Mouse (Mus musculus) heart, postnatal 36 days (tissue): ENCODE measurements around the gene Hrk. TPM values are rescaled to one million over a fixed set of nuclear protein-coding genes. Genes with fewer than 3 reads are reported as not detected.

Source experiments
- DNase-seq, 2 experiments: peaks; one replicate each; pipeline ENCODE4 v3.0.0; 2021 to 2022
- intact Hi-C: fragments of 180-260 bp; cut with DNase I; formaldehyde crosslinking; loops from one replicate; pipeline ENCODE4 v1.15.1; 2025
- total RNA-seq, 2 experiments: library from RNA; stranded (reverse); gene quantifications; 2 replicates each; pipeline ENCODE4 v1.2.3; 2021

The Hrk gene
- total RNA-seq, result under 1 TPM; 0.44 to 0.62 TPM

DNA sequence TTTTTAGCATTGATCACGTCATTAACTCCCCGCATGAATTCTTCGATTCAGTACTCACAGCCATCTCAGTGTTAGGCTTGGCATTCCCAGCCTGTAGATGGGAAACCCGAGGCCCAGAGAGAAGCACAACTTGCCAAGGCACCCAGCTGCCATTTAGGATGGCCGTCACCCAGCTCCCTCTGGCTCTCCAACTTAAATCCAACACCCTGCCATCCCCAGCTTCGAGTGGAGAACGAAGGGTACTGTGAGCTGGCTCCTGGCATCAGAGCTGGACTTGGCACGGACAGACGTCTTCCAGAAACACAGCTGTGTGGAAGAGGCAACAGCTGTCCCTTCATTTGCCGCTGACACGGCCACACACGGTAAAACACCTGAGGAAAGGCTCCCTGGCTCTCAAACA, at the start of gene Hrk:
TSS of gene Hrk (plus strand) at position 68 of the 400 bp plus-strand sequence.
- no peak for DNase-seq
- intact Hi-C loops, result loop anchor here (5.0 kb wide), 1 partner anchor 47 kb away; no protein-coding TSS in a partner anchor

DNA sequence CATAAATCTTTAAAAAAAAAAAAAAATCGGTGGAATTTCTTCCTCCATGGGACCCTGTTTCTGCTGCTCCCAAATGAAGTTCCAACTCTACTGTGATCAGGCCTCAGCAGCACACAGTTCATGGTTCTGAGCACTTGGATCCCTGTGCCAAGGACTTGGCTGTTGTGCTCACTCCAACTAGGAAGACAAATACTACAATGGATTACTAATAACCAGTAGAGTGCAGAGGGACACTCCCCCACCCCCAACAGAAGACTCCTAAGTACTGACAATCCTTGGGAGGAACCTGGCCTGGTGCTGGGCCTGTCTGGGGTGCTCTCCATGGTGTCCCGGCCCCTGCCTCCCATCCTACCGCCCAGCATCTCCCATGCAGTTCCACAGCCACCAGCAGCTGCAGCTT, 46.1 kb upstream of the Hrk start:
- DNase-seq, result no peak
- intact Hi-C loops, result loop anchor here (5.0 kb wide), 1 partner anchor 44 kb away; the partner anchor contains the start of gene Hrk

DNA sequence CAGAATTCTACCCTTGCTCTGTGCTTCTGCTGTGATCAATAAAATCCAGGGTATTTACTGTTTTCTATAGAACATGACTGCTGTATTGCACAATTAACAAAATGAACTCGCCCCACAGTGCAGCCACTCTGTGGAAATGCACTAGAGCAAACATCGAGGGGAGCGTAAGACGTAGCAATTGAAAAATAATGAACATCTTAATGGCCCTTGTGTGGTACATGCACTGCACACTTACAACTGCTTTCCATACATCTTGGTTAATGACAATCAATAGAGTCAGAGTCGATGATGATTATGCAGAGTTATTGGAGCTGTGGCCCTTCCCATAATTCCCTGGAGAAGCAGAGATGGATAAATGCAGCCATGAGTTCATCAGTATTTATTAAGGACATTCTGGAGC, 45.5 kb upstream of the Hrk start:
- intact Hi-C loops, result loop anchor here (5.0 kb wide), 1 partner anchor 43 kb away; the partner anchor contains the start of gene Hrk
- DNase-seq, result no peak

DNA sequence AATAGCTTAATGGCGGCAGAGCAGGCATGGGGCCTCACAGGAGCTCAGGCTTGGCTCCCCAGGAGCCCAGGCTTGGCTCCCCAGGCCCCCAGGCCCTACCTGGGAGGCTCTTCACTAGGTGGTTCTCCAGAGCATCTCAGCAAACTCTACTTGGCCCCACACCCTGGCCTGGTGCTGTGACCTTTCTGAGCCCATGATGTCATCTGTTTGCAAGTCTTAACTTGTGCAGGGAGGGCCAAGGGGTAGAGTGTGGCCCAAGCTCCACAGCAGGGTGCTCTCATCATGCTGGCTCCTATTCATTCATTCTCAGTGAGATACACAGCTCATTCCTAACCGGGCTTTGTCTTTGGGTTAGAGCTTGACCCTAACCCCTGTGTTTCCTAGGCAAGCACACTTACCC, 43.8 kb upstream of the Hrk start:
- no peak for DNase-seq
- intact Hi-C loops, result no loop called here

DNA sequence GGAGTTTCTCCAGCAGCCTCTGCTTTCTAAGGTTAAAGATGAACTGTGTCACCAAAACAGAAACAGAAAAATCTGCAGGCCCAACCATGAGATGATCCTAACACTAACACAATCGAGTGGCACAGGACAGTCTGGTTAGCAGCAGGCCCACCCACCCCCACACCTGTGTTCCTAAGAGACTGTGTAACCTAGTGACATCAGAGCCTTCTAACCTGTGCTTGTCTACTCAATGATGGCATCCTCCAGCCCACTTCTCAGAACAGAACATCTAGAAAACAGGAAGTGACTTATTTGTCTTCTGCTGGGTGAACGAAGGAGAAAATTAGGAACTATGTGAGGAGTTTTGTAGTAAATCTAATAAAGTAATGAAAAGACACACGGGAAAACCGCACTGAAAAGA, 42.5 kb upstream of the Hrk start:
- no peak for DNase-seq
- intact Hi-C loops, result no loop called here

DNA sequence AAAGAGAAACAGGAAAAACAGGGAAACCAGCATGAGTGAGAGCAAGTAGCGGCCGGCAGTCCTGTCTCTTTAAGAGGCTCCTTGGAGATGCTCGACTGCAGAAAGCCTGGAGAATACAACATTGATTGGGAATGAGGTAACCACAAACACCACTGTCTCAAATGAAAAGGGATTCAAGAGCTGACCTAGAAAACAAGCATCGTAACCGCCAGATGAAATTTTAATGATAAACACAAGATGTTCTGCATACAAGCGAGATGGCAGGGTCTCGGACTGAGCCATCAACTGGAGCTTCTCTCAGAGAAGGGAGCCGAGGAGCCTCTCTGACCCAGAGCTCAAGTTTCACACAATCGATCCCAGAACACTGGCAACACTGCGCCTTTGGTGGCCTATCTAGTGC, 41.4 kb upstream of the Hrk start:
- intact Hi-C loops, result no loop called here
- no peak for DNase-seq

DNA sequence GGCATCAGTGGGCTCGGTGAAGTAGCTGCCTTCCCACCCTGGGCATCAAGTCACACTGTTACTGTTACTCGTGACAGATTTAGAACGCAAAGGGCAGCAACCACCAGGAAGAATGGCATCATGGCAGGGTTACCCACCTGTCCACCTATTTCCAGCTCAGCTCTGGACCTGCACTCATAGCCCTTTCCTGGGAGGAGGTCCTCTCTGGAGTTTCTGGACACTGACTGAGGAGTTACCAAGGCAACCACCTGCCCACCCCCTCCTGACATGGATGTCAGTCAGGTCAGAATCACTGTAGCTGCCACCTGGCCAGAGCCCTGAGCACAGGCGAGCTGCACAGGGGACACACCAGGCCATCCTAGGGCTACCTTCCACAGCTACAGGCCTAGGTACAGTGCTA, 37.8 kb upstream of the Hrk start:
- intact Hi-C loops, result no loop called here
- DNase-seq, result no peak

DNA sequence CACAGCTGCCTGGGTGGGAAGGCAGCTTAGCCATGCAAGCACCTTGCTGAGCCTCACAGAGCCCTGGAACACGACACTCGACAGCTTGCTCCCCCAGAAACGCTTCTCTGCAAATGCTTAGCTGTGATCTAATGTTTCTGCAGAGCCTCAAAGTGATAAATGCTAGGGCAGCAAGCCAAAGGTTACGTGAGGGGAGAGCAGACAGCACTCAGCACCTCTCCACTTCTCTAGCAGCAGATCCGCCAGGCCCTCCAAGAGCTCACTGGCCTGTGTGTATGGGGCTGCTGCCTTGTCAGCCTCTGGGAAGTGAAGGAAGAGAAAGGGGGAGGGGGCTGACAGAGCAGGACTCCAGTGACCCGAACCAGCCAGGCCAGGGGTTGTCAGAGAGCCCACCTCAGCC, 36.2 kb upstream of the Hrk start:
- DNase-seq, result no peak

DNA sequence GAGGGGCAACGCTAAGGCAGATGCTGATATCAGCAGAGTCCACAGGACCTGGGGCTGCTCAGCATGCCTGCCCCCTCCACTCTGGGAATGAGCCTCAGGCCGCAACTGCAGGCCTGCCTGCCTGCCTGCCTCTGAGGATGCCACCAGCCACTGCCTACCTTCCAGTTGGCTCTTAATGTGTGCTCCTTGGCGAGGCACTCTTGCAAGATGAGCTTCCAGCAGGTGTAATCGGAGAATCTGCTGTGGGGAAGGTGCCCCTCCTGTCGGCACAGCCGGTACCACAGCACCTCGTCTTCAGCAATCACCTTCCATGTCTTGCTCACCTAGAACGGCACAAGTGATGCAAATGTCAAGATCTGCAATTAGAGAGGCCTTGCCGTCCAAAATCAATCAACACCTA, 35.8 kb upstream of the Hrk start:
- DNase-seq, result no peak

More for the DNA sequence above, 36.2 kb upstream of the Hrk start:
- intact Hi-C loops, result loop anchor here (2.0 kb wide), 1 partner anchor 21 kb away; no protein-coding TSS in a partner anchor

DNA sequence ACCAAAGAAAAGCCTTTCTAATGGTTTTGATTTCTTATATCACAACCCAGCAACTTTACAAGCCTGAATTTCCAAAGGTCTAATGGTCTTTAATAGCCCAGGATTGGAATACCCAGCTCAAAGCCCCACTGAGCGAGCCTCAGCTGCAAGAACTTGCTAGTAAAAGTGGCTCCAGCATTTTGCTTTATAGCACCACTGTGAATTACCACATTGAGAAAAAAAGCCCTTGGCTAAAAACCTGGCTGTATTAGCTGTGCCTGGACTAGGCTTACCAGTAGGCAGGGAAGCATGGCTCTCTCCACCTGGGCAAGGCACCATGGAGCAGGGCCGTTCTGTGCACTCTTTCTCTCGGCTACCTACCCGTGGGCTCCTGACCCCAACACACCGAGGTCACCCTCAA, 28.1 kb upstream of the Hrk start:
- no peak for DNase-seq
- intact Hi-C loops, result no loop called here

More for the DNA sequence above, 35.8 kb upstream of the Hrk start:
- intact Hi-C loops, result loop anchor here (2.0 kb wide), 1 partner anchor 20 kb away; no protein-coding TSS in a partner anchor

DNA sequence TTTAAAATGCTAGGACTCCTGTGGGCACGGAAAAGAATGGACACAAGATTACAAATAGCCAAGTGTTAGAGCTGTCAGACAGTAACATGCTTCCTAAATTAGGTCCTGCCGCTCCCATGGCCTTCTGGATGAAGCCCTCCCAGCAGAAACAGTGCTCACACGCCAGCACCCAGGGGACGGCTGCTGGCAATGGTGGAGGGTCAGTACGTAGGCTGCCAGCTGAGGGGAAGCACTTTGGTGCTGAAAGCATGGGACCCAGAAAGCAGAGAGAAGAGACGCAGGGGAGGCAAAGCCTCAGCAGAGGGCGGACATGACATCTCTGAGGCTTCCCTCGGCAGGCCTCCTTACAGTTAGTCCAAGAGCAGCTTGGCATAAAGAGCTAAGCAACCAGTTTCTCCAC, 24.8 kb upstream of the Hrk start:
- intact Hi-C loops, result no loop called here
- peak in 1 of 2 experiments; percentile 33 for DNase-seq

DNA sequence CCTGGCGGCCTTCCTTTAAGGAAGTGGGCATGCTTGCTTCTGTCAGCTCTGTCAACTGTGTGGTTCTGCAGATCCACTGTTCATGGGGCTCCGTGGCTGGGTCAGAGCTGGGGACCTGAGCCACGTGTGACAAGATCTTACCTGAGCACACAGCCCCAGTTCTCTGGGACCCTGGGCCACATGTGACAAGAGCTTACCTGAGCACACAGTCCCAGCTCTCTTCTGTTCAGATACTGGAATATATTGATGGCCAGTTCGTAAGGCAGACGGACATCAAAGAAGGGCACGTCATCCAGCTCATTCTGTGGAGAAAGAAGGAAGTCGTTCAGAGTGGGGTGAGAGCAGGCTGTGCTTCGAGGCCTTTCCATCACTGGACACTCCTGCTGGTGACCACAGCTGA, 22.0 kb upstream of the Hrk start:
- intact Hi-C loops, result no loop called here
- DNase-seq, result no peak

DNA sequence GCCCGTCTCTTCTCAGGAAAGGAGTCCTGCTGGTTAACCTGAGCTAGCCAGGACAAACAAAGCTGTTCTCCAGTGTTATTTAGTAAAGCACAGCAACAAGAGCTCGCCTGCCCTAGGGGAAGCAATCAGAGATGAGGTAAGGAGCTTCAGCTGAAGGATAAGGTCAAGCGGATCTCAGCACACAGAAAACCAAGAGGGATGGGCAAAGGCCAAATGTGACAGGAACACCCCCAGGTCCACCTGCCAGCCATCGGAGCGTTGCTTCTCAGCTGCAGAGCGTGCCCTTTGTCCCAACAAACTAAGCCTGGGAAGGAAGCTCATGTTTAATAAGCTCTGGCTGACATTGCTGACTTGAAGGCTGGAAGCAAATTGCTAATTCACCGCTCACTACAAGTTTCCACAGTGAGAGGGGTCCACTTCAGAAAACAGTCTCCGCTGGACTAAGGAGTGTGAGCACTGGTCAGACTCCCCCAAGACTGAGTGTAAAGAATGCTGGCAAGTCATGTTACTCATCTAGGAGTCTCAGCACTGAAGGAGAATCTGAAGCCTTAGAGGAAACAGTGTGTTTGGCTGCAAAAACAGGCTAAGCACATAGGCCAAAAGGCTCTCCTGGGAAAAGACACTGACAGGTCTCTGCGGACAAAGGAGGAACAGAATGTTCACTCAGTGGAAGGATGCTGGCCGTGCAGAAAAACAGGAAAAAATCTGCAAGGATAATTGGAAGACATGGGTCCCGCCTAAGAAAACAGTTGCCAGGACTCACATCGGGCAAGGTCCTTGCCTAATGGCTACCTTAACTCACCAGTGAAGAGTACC, 21.0 kb upstream of the Hrk start:
- peak; percentile 56 to 74 for DNase-seq
- intact Hi-C loops, result no loop called here

DNA sequence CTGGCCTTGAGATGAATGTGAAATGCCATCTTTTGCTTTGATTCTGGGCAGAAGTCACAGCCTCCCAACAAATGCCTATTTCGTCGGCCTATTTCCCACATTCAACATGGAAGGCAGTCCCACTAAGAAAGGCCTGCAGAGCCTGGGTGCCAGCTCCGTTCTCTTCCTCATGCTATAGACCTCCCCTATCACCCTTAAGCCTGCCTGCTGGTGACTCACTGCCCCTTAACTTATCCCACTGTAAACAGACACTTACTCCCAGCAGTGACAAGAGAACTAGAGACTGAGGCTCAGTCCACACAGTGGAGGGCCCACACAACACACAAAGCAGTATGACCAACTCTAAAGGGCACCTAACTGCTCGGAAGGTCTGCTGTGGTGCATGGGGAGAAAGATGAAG, 20.1 kb upstream of the Hrk start:
- intact Hi-C loops, result no loop called here
- DNase-seq, result no peak

DNA sequence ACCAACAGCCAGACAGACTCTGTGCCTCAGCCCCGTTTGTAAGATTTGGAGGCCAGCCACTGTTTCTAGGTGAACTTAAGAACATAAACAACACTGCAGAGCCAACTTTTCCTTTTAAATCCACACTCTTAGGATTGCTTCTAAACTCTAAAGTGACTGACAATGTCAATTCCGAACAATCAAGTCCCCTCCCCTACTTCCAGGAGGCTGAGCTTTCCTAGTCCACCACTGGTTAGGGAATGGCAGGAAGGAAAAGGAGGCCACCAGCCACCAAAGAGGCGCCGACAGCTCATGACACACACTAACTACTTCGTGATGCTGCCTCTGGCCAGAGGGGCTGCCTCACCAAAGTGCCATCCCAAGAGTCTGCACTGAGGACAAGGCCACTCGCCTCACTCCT, 19.7 kb upstream of the Hrk start:
- intact Hi-C loops, result no loop called here
- DNase-seq, result no peak

DNA sequence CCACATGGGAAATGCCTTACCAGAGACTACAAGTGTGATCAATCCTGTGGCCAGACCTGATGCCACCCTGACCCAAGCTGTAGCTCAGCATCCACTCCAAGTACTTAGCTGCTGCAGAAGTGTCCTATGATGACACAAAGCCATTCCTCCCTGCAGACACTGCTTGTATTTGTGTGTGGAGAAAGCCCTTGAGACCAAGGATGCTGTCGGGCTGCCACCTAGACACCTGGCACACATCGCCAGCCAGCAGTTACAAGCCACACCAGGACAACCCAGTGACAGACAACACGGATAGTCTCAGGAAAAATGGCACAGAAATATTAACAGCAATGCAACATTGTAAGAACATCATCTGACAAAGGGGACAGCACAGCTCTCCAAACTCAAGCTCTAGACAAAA, 19.0 kb upstream of the Hrk start:
- DNase-seq, result no peak
- intact Hi-C loops, result no loop called here

DNA sequence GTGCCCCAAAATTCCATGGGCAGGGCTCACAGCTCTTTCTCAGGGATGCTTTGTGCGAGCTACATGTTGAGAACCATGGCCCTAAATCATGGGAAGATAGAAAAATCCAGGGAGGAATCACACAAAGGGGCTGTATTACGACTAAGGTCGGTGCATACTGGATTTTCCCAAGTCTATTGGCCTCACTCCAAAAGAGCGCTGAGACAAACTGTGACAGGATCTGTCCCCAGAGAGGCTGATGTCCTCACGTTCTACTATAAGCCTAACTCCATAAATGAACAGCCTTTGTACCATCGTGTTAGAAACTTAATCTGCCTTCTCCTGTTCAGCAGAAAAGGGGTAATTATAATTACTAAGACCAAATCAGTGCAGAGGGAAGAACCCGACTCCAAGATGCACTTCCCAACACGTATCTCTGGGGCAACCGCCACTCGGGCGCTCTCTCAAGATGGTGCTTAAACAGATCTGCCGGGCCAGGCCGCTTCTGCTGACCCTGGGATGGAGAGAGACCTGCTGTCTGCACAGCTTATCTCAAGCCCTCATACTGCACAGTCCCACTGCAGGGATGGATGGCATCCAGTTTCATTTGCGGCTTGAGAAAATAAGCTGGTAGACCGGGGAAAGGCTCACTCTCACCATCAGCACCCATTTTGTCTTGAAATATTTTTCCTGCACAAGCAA, 18.3 kb upstream of the Hrk start:
- DNase-seq, result peak; percentile 40 to 59
- intact Hi-C loops, result no loop called here

DNA sequence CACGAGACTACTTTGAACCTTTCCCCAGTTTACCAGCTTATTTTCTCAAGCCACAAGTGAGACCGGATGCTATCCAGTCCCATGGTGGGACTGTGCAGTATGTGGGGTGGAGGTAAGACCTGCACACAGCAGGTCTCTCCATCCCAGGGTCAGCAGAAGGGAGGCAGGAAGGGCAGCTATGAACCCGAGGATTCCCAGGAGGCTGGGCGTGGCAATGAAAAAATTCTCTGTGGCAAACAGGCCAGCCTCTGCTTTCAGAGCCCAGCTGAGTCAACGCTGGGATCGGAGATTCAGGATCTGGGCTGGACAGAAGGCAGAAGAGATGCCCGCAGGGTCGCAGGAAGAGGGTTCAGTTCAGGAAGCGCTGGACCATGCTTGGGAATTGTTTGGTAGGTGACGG, 17.2 kb upstream of the Hrk start:
- intact Hi-C loops, result no loop called here
- DNase-seq, result no peak

DNA sequence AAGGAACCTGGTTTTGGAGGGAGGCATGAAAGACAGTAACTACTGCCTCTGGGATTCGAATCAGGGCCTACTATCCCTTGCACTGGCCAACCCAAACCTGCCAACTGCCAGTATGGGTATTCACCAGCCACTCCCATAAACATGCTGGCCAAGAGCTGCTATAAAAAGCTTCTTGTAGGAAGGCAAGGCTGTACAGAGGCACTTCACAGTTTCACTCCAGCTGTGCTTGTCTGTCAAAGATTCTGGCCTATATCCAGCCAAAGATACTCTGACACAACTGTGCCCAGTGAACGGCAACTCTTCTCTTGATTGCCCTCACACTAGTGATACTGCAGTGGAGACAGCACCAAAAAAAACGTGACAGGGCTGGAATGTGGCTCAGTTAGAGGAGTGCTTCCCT, 14.7 kb upstream of the Hrk start:
- intact Hi-C loops, result loop anchor here (2.0 kb wide), 1 partner anchor 21 kb away; no protein-coding TSS in a partner anchor
- DNase-seq, result no peak

DNA sequence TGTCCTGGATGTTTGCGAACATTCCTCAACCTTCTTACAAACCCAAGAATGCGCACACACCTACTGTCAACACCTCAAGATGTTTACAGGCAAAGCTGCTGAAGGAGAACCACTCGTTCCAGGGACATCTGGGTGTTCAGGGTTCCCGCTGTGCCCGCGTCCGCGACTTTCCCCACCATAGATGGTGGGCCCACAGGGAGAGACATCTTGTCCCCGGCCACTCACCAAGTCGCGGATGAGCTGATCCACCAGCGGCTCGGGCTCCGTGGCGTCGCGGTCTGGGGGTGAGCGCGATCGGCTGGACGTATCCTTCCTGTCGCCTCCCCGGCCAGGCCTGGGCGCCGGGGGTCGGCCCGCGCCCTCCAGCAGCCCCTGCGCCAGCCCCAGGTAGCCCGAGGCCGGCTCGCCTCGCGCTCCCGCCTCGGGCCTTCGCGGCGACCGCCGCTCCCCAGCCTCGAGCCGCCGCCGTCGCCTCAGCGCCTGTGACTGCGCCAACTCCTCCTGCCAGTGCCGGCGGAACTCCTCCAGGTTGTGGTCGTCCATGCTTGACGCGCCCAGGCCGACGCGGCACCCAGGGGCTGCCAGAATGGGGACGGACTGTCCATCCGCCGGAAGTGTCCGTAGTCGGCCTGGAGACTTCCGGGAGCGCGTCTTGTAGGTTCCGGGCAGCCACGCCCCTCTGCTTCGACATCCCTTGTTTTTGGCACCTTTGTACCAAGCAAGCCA, 9.4 kb upstream of the Hrk start, which contains the start of gene Fbxw8:
TSS of gene Fbxw8 (minus strand) at position 626 of the 726 bp plus-strand sequence.
- intact Hi-C loops, result no loop called here

DNA sequence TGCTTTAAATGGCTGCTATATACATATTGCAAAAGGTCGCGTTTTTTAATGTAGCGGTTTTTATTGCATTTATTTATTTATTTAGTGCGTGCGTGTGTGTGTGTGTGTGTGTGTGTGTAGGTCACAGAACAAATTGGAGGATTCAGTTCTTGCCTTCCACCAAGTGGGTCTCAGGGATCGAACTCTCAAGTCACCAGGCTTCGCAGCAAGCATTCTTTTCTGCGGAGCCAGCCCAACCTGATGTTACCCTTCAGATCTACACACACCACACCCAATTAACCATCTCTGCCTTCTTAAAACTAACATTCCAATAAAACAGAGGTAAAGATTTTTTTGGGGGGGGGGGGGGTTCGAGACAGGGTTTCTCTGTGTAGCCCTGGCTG, 8.9 kb upstream of the Hrk start:
- DNase-seq, result no peak
- intact Hi-C loops, result no loop called here

More for the DNA sequence above, 9.4 kb upstream of the Hrk start, which contains the start of gene Fbxw8:
- peak; percentile 87 to 89 for DNase-seq
